Mouse (Mus musculus): ENCODE data around the gene Mcam. TPM values are rescaled to one million over a fixed set of nuclear protein-coding genes. Genes with fewer than 3 reads are reported as not detected.

Mcam gene
- polyA plus RNA-seq, 1 experiment, result 2.1 TPM

GRCm38 (mm10) chr9:44178811-44179210 lies 44.5 kb downstream of the Mcam start:
- no peak overlapping the region for H3ac ChIP-seq (ENCODE audit: control insufficient read depth, insufficient read length)
- no peaks in the 10 kb centered on the region for H3K36me3 ChIP-seq (ENCODE audit: control insufficient read depth, insufficient read depth)
- H3K4me2 ChIP-seq (ENCODE audit: low read depth), result no peak overlapping the region
- H3K27me3 ChIP-seq (ENCODE audit: control insufficient read depth, insufficient read depth, insufficient read length), result no peaks in the 10 kb centered on the region
- no peak overlapping the region for H3K4me3 ChIP-seq
- H3K79me2 ChIP-seq (ENCODE audit: control insufficient read depth, insufficient read depth), result peaks cover 9% of the 10 kb centered on the region
- TF ChIP-seq USF1 (IDR thresholded peaks at IDR 0.05; ENCODE audit: low read depth), result no peak
- TF ChIP-seq TCF12 (IDR thresholded peaks at IDR 0.05; ENCODE audit: insufficient read depth, poor library complexity, severe bottlenecking), result no peak
- no peak for TF ChIP-seq POLR2AphosphoS2 (IDR thresholded peaks at IDR 0.05; ENCODE audit: insufficient read length, low read depth)
- no peak for TF ChIP-seq MYOG (IDR thresholded peaks at IDR 0.05; ENCODE audit: control insufficient read depth in 1 of 3, insufficient read depth in 1 of 3, insufficient read length in 2 of 3, low read depth in 2 of 3)
- TF ChIP-seq REST (IDR thresholded peaks at IDR 0.05; ENCODE audit: insufficient read depth, insufficient read length), result no peak
- no peak for TF ChIP-seq SRF (IDR thresholded peaks at IDR 0.05; ENCODE audit: control insufficient read depth, insufficient read length, low read depth)
- no peak for TF ChIP-seq TCF3 (IDR thresholded peaks at IDR 0.05; ENCODE audit: insufficient read length, low read depth)
- no peak for TF ChIP-seq POLR2A (IDR thresholded peaks at IDR 0.05; ENCODE audit: insufficient read length, low read depth)

GRCm38 (mm10) chr9:44181537-44181936 lies 47.3 kb downstream of the Mcam start:
- Histone ChIP-seq H3ac (ENCODE audit: control insufficient read depth, insufficient read length) (no peak overlapping the region), H3K36me3 (ENCODE audit: control insufficient read depth, insufficient read depth) (no peaks in the 10 kb centered on the region), H3K4me2 (ENCODE audit: low read depth) (no peak overlapping the region), H3K27me3 (ENCODE audit: control insufficient read depth, insufficient read depth, insufficient read length) (no peaks in the 10 kb centered on the region), H3K4me3 (no peak overlapping the region), H3K79me2 (ENCODE audit: control insufficient read depth, insufficient read depth) (peaks cover 14% of the 10 kb centered on the region)
- TF ChIP-seq USF1 (IDR thresholded peaks at IDR 0.05; ENCODE audit: low read depth), result no peak

GRCm38 (mm10) chr9:44182260-44182659 lies 48.0 kb downstream of the Mcam start:
- no peak overlapping the region for H3K4me2 ChIP-seq (ENCODE audit: low read depth)
- TF ChIP-seq POLR2A (IDR thresholded peaks at IDR 0.05; ENCODE audit: insufficient read length, low read depth), result no peak
- TF ChIP-seq E2F4 (IDR thresholded peaks at IDR 0.05; ENCODE audit: insufficient read depth), result no peak
- no peak for TF ChIP-seq TCF3 (IDR thresholded peaks at IDR 0.05; ENCODE audit: insufficient read length, low read depth)
- TF ChIP-seq POLR2AphosphoS2 (IDR thresholded peaks at IDR 0.05; ENCODE audit: insufficient read length, low read depth), result no peak
- no peak for TF ChIP-seq CEBPB (IDR thresholded peaks at IDR 0.05; ENCODE audit: insufficient read depth, poor library complexity, severe bottlenecking)
- no peak for TF ChIP-seq TCF12 (IDR thresholded peaks at IDR 0.05; ENCODE audit: insufficient read depth, poor library complexity, severe bottlenecking)
- TF ChIP-seq MYOD1 (IDR thresholded peaks at IDR 0.05; ENCODE audit: control insufficient read depth in 1 of 3, insufficient read length in 2 of 3, low read depth in 2 of 3), result no peak
- TF ChIP-seq REST (IDR thresholded peaks at IDR 0.05; ENCODE audit: insufficient read depth, insufficient read length), result no peak
- TF ChIP-seq MAX (IDR thresholded peaks at IDR 0.05; ENCODE audit: low read depth), result no peak
- no peak for TF ChIP-seq USF1 (IDR thresholded peaks at IDR 0.05; ENCODE audit: low read depth)
- TF ChIP-seq MYOG (IDR thresholded peaks at IDR 0.05; ENCODE audit: control insufficient read depth in 1 of 3, insufficient read depth in 1 of 3, insufficient read length in 2 of 3, low read depth in 2 of 3), result no peak
- no peak for TF ChIP-seq SRF (IDR thresholded peaks at IDR 0.05; ENCODE audit: control insufficient read depth, insufficient read length, low read depth)

GRCm38 (mm10) chr9:44188223-44188622 lies 54.0 kb downstream of the Mcam start:
- H3K27me3 ChIP-seq (ENCODE audit: control insufficient read depth, insufficient read depth, insufficient read length), result no peaks in the 10 kb centered on the region
- no peak overlapping the region for H3K4me2 ChIP-seq (ENCODE audit: low read depth)
- H3K79me2 ChIP-seq (ENCODE audit: control insufficient read depth, insufficient read depth), result peaks cover 11% of the 10 kb centered on the region
- H3K36me3 ChIP-seq (ENCODE audit: control insufficient read depth, insufficient read depth), result no peaks in the 10 kb centered on the region
- H3K4me3 ChIP-seq, result no peak overlapping the region
- TF ChIP-seq POLR2A (IDR thresholded peaks at IDR 0.05; ENCODE audit: insufficient read length, low read depth) (no peak), E2F4 (IDR thresholded peaks at IDR 0.05; ENCODE audit: insufficient read depth) (no peak), SRF (IDR thresholded peaks at IDR 0.05; ENCODE audit: control insufficient read depth, insufficient read length, low read depth) (no peak), MAX (IDR thresholded peaks at IDR 0.05; ENCODE audit: low read depth) (no peak), REST (IDR thresholded peaks at IDR 0.05; ENCODE audit: insufficient read depth, insufficient read length) (no peak), CEBPB (IDR thresholded peaks at IDR 0.05; ENCODE audit: insufficient read depth, poor library complexity, severe bottlenecking) (no peak), MYOG (IDR thresholded peaks at IDR 0.05; ENCODE audit: control insufficient read depth in 1 of 3, insufficient read depth in 1 of 3, insufficient read length in 2 of 3, low read depth in 2 of 3) (no peak), MYOD1 (IDR thresholded peaks at IDR 0.05; ENCODE audit: control insufficient read depth in 1 of 3, insufficient read length in 2 of 3, low read depth in 2 of 3) (no peak), USF1 (IDR thresholded peaks at IDR 0.05; ENCODE audit: low read depth) (no peak)
- no peak overlapping the region for H3ac ChIP-seq (ENCODE audit: control insufficient read depth, insufficient read length)

More at GRCm38 (mm10) chr9:44182260-44182659, 48.0 kb downstream of the Mcam start:
- H3K36me3 ChIP-seq (ENCODE audit: control insufficient read depth, insufficient read depth), result no peaks in the 10 kb centered on the region
- H3K79me2 ChIP-seq (ENCODE audit: control insufficient read depth, insufficient read depth), result peaks cover 14% of the 10 kb centered on the region
- H3K4me3 ChIP-seq, result no peak overlapping the region
- H3ac ChIP-seq (ENCODE audit: control insufficient read depth, insufficient read length), result no peak overlapping the region
- no peaks in the 10 kb centered on the region for H3K27me3 ChIP-seq (ENCODE audit: control insufficient read depth, insufficient read depth, insufficient read length)

GRCm38 (mm10) chr9:44191166-44191565 lies 56.9 kb downstream of the Mcam start:
- Histone ChIP-seq H3K4me3 (no peak overlapping the region), H3K79me2 (ENCODE audit: control insufficient read depth, insufficient read depth) (peaks cover 9% of the 10 kb centered on the region), H3ac (ENCODE audit: control insufficient read depth, insufficient read length) (no peak overlapping the region), H3K27me3 (ENCODE audit: control insufficient read depth, insufficient read depth, insufficient read length) (no peaks in the 10 kb centered on the region), H3K36me3 (ENCODE audit: control insufficient read depth, insufficient read depth) (no peaks in the 10 kb centered on the region), H3K4me2 (ENCODE audit: low read depth) (no peak overlapping the region)
- TF ChIP-seq MYOD1 (IDR thresholded peaks at IDR 0.05; ENCODE audit: control insufficient read depth in 1 of 3, insufficient read length in 2 of 3, low read depth in 2 of 3) (no peak), TCF3 (IDR thresholded peaks at IDR 0.05; ENCODE audit: insufficient read length, low read depth) (no peak), REST (IDR thresholded peaks at IDR 0.05; ENCODE audit: insufficient read depth, insufficient read length) (no peak), POLR2A (IDR thresholded peaks at IDR 0.05; ENCODE audit: insufficient read length, low read depth) (no peak), TCF12 (IDR thresholded peaks at IDR 0.05; ENCODE audit: insufficient read depth, poor library complexity, severe bottlenecking) (no peak), SRF (IDR thresholded peaks at IDR 0.05; ENCODE audit: control insufficient read depth, insufficient read length, low read depth) (no peak), CEBPB (IDR thresholded peaks at IDR 0.05; ENCODE audit: insufficient read depth, poor library complexity, severe bottlenecking) (no peak), POLR2AphosphoS2 (IDR thresholded peaks at IDR 0.05; ENCODE audit: insufficient read length, low read depth) (no peak), MAX (IDR thresholded peaks at IDR 0.05; ENCODE audit: low read depth) (no peak), USF1 (IDR thresholded peaks at IDR 0.05; ENCODE audit: low read depth) (no peak), E2F4 (IDR thresholded peaks at IDR 0.05; ENCODE audit: insufficient read depth) (no peak), MYOG (IDR thresholded peaks at IDR 0.05; ENCODE audit: control insufficient read depth in 1 of 3, insufficient read depth in 1 of 3, insufficient read length in 2 of 3, low read depth in 2 of 3) (no peak)

Data from myocyte (in vitro differentiated cells).